Mouse (Mus musculus) C2C12 (cell line): Measurements from ENCODE around the gene Actl10.

Experiments used
- CEBPB ChIP-seq: IDR thresholded peaks from one replicate; pipeline ENCODE4 v1.6.1; 2011; ENCODE audit warnings: low read depth, mild to moderate bottlenecking, control low read depth, moderate library complexity
- CTCF ChIP-seq: IDR thresholded peaks from one replicate; pipeline ENCODE4 v1.5.1; 2011; ENCODE audit not compliant: control insufficient read depth, insufficient read depth, insufficient read length
- FOSL1 ChIP-seq: IDR thresholded peaks from one replicate; pipeline ENCODE4 v1.8.0; 2011; ENCODE audit warnings: mild to moderate bottlenecking, low read length; ENCODE audit not compliant: poor library complexity, insufficient read depth, severe bottlenecking
- MAX ChIP-seq: IDR thresholded peaks from one replicate; pipeline ENCODE4 v1.6.1; 2011; ENCODE audit warnings: mild to moderate bottlenecking, control low read depth
- MYOD1 ChIP-seq: IDR thresholded peaks from one replicate; pipeline ENCODE4 v1.6.1; 2011; ENCODE audit warnings: low read depth; ENCODE audit not compliant: control insufficient read depth, insufficient read length
- MYOG ChIP-seq: IDR thresholded peaks from one replicate; pipeline ENCODE4 v1.6.1; 2011; ENCODE audit not compliant: control insufficient read depth, insufficient read length; ENCODE audit errors: extremely low read depth
- USF1 ChIP-seq: IDR thresholded peaks from one replicate; pipeline ENCODE4 v1.6.1; 2011; ENCODE audit warnings: low read depth, mild to moderate bottlenecking, control low read depth, moderate library complexity

DNA sequence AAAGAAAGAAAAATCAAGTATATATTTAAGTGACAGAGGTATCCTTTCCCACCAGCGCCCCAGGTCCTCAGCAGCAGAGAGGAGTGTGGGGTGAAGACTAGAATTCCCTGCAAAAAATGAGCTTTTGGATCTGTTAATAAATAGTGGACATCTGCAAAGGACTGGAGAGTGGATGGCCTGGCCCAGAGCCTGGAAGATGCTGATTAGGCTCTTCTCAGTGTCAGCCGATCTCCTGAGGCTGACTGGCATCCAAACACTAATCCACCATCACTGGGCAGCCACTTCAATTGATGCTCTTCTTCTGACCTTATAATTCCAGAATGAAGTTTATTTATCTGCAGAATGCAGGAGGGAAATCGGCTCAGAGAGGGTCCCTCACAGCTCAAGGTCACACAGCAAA lies 21.4 kb downstream of the Actl10 start:
- no peak for TF ChIP-seq CTCF
- no peak for TF ChIP-seq MYOG
- no peak for TF ChIP-seq MAX
- TF ChIP-seq MYOD1 = no peak
- TF ChIP-seq USF1 = no peak
- no peak for TF ChIP-seq CEBPB
- TF ChIP-seq FOSL1 = no peak
